Mouse (Mus musculus): ENCODE measurements around the gene Zfp1.
"Not testable (repeated sequence)": the region's sequence is repeated elsewhere in the genome, so short reads cannot be mapped to it uniquely, and the experiment has no call there.

The Zfp1 gene

GRCm38 (mm10) chr8:111625694-111626527 is 17.3 kb upstream of the Zfp1 start:
- DNase-seq (ENCODE audit: extremely low spot score) = peak; percentile 64

- DNase-seq (ENCODE audit: extremely low spot score) = no peak
Measured at GRCm38 (mm10) chr8:111626528-111626820, 16.7 kb upstream of the Zfp1 start.

DNA sequence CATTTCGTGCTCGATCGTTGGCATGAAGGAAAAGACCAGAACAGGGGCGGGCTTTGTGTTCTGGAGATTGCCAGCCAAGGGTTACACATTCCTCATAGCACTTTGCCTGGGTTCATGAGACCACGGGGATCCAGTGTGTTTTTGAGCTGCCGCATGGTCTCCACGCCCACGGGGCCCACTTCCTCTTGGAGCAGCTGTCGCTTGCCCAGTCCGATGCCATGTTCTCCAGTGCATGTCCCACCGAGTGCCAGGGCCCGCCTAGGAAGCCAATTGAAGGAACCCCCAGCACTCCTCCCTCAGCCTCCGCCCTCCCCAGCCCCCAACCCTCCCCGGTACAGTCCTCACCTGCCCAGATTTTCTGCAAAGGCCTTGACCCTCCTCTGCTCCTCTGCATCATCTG is 16.3 kb upstream of the Zfp1 start:
- no peak for DNase-seq (ENCODE audit: extremely low spot score)

- no peak for DNase-seq (ENCODE audit: extremely low spot score)
Measured at GRCm38 (mm10) chr8:111627923-111628322, 15.3 kb upstream of the Zfp1 start.

- no peak for DNase-seq (ENCODE audit: extremely low spot score)
Measured at GRCm38 (mm10) chr8:111628401-111628800, 14.8 kb upstream of the Zfp1 start.

GRCm38 (mm10) chr8:111628894-111629501 is 14.2 kb upstream of the Zfp1 start:
- DNase-seq (ENCODE audit: extremely low spot score) = no peak

DNA sequence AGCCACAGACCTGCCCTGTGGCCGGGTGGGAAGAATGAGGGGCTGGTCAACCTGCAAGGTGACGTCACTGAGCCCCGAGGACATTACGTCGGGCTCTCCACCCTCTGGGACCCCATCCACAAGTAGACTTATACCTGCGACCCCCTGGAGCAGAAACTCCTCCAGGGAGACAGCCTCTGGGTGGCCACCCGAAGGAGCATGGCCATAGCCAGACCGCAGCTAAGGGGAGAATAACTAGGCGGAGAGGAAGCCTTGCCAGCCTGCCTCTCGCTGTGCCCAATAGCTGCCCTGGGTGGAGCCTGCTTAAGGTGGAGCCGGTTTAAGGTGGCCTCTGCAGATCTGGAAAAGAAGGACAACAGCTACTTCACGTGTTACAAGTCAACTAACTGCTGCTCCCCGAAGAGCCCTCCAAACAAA is 13.1 kb upstream of the Zfp1 start, which contains the start of gene Ldhd:
Ldhd (minus strand) TSS at position 270 of the 417 bp plus-strand sequence.
- DNase-seq (ENCODE audit: extremely low spot score) = no peak

DNA sequence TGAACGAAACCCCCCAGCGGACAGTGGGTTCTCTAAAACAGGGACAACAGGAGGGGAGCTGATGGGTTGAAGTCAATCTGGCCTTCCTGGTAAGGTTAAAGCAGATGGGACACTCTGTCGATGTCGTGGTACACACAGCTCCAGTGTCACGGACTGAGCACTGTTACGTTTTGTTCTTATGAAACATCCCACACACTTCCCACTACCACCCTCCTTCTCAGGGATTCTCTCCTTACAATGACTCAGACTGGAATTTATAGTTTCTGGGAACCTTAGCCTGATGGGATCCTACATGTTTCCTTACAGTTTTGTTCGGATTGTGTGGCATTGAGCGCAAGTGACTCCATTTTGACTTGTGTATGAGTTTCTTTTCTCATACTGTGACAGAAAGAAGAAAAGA is 11.6 kb upstream of the Zfp1 start:
- no peak for DNase-seq (ENCODE audit: extremely low spot score)

- DNase-seq (ENCODE audit: extremely low spot score) = no peak
Measured at GRCm38 (mm10) chr8:111632976-111633375, 10.2 kb upstream of the Zfp1 start.

DNA sequence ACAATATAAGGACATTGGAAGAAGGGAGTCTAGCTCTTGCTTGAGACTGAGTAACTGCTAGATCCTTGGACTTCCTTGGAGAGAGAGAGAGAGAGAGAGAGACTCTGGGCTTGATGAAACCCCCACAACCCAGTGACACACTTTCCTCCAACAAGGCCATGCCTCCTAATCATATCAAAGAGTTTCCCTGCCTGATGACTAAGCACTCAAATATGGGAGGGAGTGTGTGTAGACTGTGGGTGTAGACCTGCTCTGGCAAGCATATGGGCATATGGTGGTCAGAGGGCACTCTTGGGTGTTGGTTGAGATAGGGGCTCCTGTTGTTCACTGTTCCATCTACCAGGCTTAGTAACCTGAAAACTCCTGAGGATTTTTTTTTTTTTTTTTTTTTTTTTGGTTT is 5.1 kb upstream of the Zfp1 start:
- no peak for DNase-seq (ENCODE audit: extremely low spot score)

GRCm38 (mm10) chr8:111641064-111641463 is 2.1 kb upstream of the Zfp1 start:
- DNase-seq (ENCODE audit: extremely low spot score) = no peak

GRCm38 (mm10) chr8:111642496-111642895 is 705 bp upstream of the Zfp1 start:
- no peak for DNase-seq (ENCODE audit: extremely low spot score)

DNA sequence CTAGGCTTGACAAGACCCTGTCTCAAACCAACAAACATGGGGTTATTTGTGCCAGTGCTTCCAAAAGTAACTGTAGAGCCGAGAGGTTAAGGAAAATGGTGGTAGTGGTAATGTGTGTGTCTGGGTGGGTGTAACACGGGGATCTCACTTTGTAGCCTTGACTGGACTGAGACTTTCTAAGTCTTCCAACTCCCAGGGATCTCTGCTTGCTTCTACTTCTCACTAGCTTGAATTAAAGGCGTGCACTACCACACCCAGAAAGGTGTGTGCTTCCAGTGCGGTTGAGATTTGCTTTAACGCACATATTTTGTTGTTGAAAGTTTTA is 300 bp upstream of the Zfp1 start:
- no peak for DNase-seq (ENCODE audit: extremely low spot score)

DNA sequence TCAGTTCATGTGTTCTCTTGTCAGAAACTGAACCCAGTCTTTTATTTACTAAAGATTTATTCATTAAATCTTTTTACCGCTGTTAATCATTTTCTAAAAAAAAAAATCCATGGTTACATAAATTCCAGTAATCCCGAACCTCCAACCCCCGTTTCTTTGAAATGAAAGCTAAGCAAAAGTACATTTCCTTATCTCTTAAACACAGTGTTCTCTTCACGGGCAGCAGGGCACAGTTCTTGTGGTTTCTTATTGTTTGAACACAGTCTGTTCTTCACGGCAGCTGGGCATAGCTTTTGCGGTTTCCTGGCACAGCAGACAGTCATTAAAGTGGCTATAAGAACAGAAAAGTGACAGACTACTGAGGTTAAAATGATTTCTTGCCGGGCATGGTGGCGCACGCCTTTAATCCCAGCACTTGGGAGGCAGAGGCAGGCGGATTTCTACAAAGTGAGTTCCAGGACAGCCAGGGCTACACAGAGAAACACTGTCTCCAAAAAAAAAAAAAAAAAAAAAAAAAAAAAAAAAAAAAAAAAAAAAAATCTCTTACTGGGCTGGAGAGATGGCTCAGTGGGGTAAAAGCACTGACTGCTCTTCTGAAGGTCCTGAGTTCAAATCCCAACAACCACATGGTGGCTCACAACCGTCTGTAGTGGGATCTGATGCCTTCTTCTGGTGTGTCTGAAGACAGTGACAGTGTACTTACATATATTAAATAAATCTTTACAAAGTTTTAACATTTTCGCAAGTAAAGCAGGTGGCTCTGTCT is 1.3 kb downstream of the Zfp1 start:
- DNase-seq (ENCODE audit: extremely low spot score) = not testable (repeated sequence)

DNA sequence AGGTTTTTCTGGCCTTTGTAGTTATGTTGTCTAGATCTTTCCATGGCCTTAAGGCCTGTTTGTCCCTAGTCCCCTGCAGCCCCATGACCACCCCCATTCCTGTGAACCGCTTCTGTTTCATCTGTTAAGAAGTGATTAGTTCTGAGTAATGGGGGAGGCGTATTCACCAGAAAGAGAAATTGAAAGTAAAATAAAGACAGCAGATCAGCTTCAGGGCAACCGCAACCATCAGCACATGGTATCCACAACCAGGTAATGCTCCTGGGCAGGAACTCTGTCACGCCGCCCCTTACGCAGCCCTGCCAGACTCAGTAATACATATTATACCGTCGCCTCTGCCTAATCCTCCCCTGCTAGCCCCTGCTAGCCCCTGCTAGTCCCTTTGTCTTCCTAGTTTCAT is 2.5 kb downstream of the Zfp1 start:
- DNase-seq (ENCODE audit: extremely low spot score) = no peak

DNA sequence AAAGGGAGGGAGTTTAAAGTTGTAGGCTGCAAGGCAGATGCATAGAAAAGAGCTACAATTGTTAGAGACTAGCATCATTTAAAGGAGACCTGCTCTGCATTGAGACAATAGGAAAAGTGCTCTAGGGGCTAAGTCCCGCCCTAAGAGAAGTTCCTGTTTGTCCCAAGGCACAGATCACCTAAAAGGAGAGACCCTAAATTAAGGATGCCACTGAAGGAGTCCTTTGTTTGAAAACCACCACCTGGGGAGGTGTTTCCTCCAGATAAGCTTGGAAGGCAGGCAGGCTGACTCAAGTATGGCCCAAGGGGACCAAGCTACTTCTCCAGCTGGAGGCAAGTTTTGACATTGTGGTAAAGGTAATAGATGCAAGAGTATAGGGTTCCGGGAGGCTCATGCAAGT is 5.6 kb downstream of the Zfp1 start:
- DNase-seq (ENCODE audit: extremely low spot score) = no peak

DNA sequence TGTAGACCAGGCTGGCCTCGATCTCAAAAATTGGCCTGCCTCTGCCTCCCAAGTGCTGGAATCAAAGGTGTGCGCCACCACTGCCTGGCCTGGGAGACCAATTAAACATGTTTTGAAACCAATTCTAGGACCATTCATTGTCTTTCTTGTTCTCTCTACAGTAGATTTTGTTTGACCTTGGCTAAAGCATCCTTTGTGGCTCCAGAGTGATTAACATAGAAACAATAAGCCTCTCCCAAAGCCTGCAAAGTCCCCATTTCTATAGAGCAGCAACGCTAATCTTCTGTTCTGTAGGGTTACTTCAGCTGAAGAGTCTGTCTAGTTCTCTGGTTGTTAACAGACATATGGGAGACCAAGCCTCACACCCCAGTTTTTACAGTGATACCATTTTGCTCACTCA is 7.5 kb downstream of the Zfp1 start:
- DNase-seq (ENCODE audit: extremely low spot score) = no peak

DNA sequence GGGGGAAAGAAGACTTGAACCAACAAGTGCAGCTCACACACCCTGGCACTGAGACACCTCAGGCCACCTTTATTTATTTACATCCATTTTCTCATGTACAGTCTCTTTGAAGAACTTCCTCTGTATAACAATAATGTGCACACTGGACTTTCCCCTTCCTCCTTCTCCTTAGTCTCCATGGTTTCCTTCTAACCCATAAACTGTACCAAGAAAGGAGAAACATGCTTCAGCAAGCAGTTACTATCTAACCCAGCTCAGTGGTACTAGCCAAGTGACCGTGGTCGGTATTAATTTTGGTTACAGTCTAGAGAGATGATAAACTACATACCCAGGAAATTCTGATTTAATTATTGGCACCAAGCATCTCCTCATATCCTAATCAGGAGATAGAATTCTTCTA is 10.3 kb downstream of the Zfp1 start:
- no peak for DNase-seq (ENCODE audit: extremely low spot score)

DNA sequence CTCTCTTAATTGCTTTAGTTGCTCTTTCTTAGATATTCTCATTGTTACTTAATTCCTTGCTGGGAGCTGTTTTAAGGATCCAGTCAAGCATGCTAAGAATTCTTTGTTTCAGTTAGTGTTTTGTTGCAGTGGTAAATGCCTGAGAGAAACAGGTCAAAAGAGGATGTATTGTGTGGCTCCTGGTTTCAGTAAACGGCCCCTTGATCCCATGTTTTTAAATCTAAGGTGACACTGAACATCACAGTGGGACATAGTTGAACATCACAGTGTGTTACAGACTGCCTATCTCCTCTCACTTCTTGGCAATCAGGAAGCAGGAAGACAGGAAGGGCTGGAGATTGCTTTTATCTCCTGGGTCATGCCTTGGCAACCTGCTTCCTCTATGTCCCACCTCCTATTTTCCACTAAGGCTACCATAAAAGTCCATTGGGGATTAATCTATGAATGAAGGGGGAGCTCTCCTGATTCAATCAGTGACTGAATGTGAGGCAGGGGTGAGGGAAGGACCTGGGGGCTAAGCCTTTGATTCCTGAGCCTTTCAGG is 14.2 kb downstream of the Zfp1 start:
- no peak for DNase-seq (ENCODE audit: extremely low spot score)

DNA sequence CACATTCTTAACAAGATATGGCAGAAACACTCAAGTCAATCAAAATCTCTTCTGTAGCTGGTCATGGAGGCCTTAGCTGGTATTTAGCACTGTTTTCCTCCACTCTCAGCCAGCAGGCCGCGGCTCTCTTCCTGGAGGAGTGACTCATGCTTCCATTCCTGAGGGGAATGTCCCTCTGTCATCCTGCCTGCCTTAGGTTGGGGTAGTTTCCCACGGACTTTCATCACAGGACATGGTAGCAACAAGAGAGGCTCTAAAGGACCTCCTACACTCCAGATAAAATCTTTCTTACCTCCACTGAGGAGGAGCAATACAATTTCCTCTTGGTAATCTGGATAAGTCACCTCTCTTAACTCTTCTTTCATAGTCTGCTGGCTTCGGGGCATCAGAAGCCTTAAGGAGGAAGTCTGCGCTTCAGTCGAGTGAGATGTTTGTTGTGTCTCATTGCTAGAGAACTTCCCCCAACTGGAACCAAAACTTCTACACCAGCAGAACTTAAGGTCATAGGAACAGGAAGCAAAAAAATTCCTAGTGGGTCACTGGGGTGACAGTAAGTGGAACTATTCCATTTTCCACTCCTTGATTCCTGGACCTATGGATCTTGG is 15.7 kb downstream of the Zfp1 start:
- no peak for DNase-seq (ENCODE audit: extremely low spot score)

DNA sequence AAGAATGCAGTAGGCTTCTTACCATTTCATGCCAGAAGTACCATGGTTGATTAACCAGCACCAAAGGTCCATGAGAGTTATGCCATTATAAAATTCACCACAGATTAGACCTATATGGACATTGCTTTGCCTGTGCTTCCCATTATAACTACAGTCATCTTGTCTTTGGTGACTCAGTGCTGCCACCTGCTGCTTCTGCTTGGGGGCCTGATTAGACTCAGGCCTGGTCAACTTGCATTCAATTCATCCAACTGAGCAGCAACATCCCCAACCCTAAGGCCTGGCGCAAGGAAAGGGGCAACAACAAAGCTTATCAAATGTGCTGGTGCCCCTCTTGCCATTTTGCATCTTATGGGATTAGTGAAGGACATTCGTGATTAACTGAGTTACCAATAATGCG is 19.3 kb downstream of the Zfp1 start:
- DNase-seq (ENCODE audit: extremely low spot score) = peak; percentile 68

DNA sequence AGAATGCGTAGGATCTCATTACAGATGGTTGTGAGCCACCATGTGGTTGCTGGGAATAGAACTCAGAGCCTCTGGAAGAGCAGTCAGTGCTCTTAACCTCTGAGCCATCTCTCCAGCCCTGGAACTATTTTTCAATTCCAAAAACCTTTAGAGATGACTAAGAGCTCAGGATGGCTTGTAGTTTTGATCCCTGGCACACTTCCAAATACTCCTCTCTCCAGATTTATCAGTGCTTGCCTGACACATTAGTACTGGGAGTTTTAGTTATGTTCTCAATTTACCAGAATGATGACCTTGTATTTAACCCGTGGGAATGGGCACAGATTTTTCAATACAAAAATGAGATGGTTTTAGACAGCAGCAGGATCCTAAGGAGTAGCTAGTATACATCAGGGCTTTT is 23.6 kb downstream of the Zfp1 start:
- DNase-seq (ENCODE audit: extremely low spot score) = no peak

Measured in embryo, embryonic 9.5 days (tissue).